Mouse (Mus musculus): ENCODE measurements around the gene Myt1. TPM values are rescaled to one million over a fixed set of nuclear protein-coding genes. Genes with fewer than 3 reads are reported as not detected.

Gene Myt1
- polyA plus RNA-seq, 1 experiment = not detected

- TF ChIP-seq GATA1 (IDR thresholded peaks at IDR 0.05; ENCODE audit: low read length) (no peak), TAL1 (IDR thresholded peaks at IDR 0.05; ENCODE audit: low read length) (no peak)
- H3K36me3 ChIP-seq (ENCODE audit: control insufficient read depth) = peaks cover 56% of the 10 kb centered on the region
- no peaks in the 10 kb centered on the region for H3K27me3 ChIP-seq (ENCODE audit: control insufficient read depth)
These were observed 107.9 kb downstream of the Myt1 start for GRCm38 (mm10) chr2:181871039-181871438.

More at GRCm38 (mm10) chr2:181871039-181871438, 107.9 kb downstream of the Myt1 start:
- H3K9me3 ChIP-seq (ENCODE audit: control insufficient read depth, low read length) = no peaks in the 10 kb centered on the region
- H3K4me3 ChIP-seq (replicated peaks) = no peak overlapping the region
- H3K4me1 ChIP-seq (ENCODE audit: control insufficient read depth) = no peaks in the 10 kb centered on the region; the same call in 1 of the 2 replicates

Other genes with a start within 250 kb of the Myt1 start
- gene Dnajc5, start 242.8 kb upstream of the Myt1 start, polyA plus RNA-seq (2012) = 0.84 and 0.93 TPM in 2 replicates
- gene Uckl1, start 178.4 kb upstream of the Myt1 start, polyA plus RNA-seq (2012) = 1.5 and 1.9 TPM in 2 replicates
- 1.4 and 1.5 TPM in 2 replicates for gene Prpf6, start 171.5 kb upstream of the Myt1 start, polyA plus RNA-seq (2012)
- gene Zfp512b, start 170.5 kb upstream of the Myt1 start, polyA plus RNA-seq (2012) = 0.22 and 0.24 TPM in 2 replicates
- gene Samd10, start 164.1 kb upstream of the Myt1 start, polyA plus RNA-seq (2012) = 0.08 TPM in 1 of 2 replicates, not detected in the other
- not detected in 2 replicates for gene Gm29797, start 106.3 kb upstream of the Myt1 start, polyA plus RNA-seq (2012)
- gene Sox18, start 91.7 kb upstream of the Myt1 start, polyA plus RNA-seq (2012) = 0.15 and 0.19 TPM in 2 replicates
- 0.02 TPM in 1 of 2 replicates, not detected in the other for gene Tcea2, start 83.0 kb upstream of the Myt1 start, polyA plus RNA-seq (2012)
- gene Rgs19, start 69.4 kb upstream of the Myt1 start, polyA plus RNA-seq (2012) = 0.16 and 0.69 TPM in 2 replicates
- not detected in 2 replicates for gene Lkaaear1, start 64.9 kb upstream of the Myt1 start, polyA plus RNA-seq (2012)
- gene Oprl1, start 48.3 kb upstream of the Myt1 start, polyA plus RNA-seq (2012) = not detected in 2 replicates
- gene Pcmtd2, start 74.5 kb downstream of the Myt1 start, polyA plus RNA-seq (2012) = 1.3 and 1.5 TPM in 2 replicates
- gene Polr3k, start 101.0 kb downstream of the Myt1 start, polyA plus RNA-seq (2012) = 0.13 and 0.36 TPM in 2 replicates
- gene Gm14496, start 227.8 kb downstream of the Myt1 start, polyA plus RNA-seq (2012) = not detected in 2 replicates

Data from erythroblast, embryonic 14.5 days (primary cell).